In the genomic region with DNA sequence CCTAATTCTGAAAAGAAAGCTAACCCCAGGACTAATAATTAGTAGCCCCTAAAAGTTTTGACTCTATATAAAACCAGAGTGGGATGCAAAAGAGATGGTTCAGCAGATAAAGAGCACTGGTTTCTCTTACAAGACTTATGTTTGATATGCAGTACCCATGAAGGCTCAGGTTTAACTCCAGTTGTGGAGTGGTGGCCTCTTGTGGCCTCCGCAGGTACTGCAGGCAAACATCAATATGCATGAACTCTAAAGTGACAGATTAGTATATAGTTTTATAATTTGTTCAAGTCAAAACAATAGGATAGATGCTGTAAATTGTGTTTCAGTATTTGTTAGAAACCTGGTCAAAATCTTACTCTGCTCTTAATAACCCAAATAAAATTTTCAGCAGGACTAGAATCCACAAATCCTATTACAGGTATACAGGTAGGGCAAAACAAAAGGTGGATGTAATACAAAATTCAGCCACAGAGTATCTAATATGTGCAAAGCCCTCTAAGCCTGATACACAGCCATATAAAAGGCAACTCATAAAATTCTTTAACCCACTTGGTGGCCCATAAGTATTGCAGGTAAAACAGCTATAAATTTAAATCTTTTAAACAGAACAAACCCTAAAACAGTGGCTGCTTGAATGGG, we compare ENCODE assay signal across 9 mouse cellular contexts. TPM values are rescaled to one million over a fixed set of nuclear protein-coding genes. Genes with fewer than 3 reads are reported as not detected.
A peak's percentile ranks its signal among the peaks of the same experiment; 100 is the strongest.
DNase-seq lines count a peak whose midpoint lies in the region; ATAC-seq and TF ChIP-seq lines count a peak whose summit lies in the region.
"Had no signal": no experiment of that assay in that cellular context is flagged by ENCODE, and none has a peak within 500 bp of the region (broad histone marks: within the 10 kb centered on the region; RNA-seq: fewer than 3 reads in every experiment).

No protein-coding gene starts in this region.

- no peak overlapping the region for H3K4me2 ChIP-seq in hindbrain, embryonic 16.5 days (ENCODE audit: low read length)
- H3K4me2 ChIP-seq: embryonic facial prominence, embryonic 12.5 days had no signal

- H3K9me3 ChIP-seq in hindbrain, embryonic 10.5 days: no peaks in the 10 kb centered on the region
- no peaks in the 10 kb centered on the region for H3K9me3 ChIP-seq in hindbrain, embryonic 16.5 days (ENCODE audit: control insufficient read depth, low read length)
- H3K9me3 ChIP-seq: embryonic facial prominence, embryonic 12.5 days had no signal

- intact Hi-C loops in gastrocnemius, postnatal 36 days (cut with DNase I): no loop called here
- intact Hi-C loops in left cerebral cortex, adult 2 months (cut with DNase I): no loop called here

- CTCF ChIA-PET in Patski (lab: Charles Lee): interaction anchor here (1.1 to 1.2 kb wide), 3 partner anchors 10 to 18 kb away, joined by 3 to 4 read pairs (median 3); no protein-coding TSS in a partner anchor

- in situ Hi-C loops in Patski (cut with MboI; ENCODE audit: low pct_unique_long_range_greater_than_20kb): no loop called here

- no peak overlapping the region for H3K9ac ChIP-seq in hindbrain, embryonic 16.5 days (ENCODE audit: low read depth, low read length)
- H3K9ac ChIP-seq: embryonic facial prominence, embryonic 12.5 days had no signal

- POLR2A ChIA-PET in Patski (lab: Charles Lee): interaction anchor here (0.6 kb wide), 1 partner anchor 322 kb away, joined by 3 read pairs; no protein-coding TSS in a partner anchor

- peak; percentile 78 for TF ChIP-seq CTCF in Patski (IDR thresholded peaks at IDR 0.05)
- TF ChIP-seq CTCF in left cerebral cortex, adult 2 months (IDR thresholded peaks at IDR 0.05): peak; percentile 94

- peaks cover 23% of the 10 kb centered on the region for H3K4me1 ChIP-seq in hindbrain, embryonic 10.5 days (replicated peaks)
- peaks cover 18% of the 10 kb centered on the region for H3K4me1 ChIP-seq in hindbrain, embryonic 16.5 days (ENCODE audit: control insufficient read depth, insufficient read depth, low read depth, low read length)

- no peak overlapping the region for H3K4me3 ChIP-seq in hindbrain, embryonic 10.5 days
- H3K4me3 ChIP-seq in hindbrain, embryonic 16.5 days (ENCODE audit: low read length): no peak overlapping the region
- no peak overlapping the region for H3K4me3 ChIP-seq in left cerebral cortex, adult 2 months
- H3K4me3 ChIP-seq: embryonic facial prominence, embryonic 12.5 days had no signal

- no peak overlapping the region for H3K27ac ChIP-seq in hindbrain, embryonic 10.5 days
- H3K27ac ChIP-seq in hindbrain, embryonic 16.5 days (ENCODE audit: low read depth, low read length): no peak overlapping the region
- H3K27ac ChIP-seq in left cerebral cortex, adult 2 months: no peak overlapping the region
- H3K27ac ChIP-seq: embryonic facial prominence, embryonic 12.5 days had no signal

- 60% methylated on average over 1 of the region's 1 CpGs for WGBS in hindbrain, embryonic 10.5 days
- whole genome bisulfite sequencing in hindbrain, embryonic 16.5 days: 54% methylated on average over 1 of the region's 1 CpGs

- no peaks in the 10 kb centered on the region for H3K27me3 ChIP-seq in hindbrain, embryonic 10.5 days (ENCODE audit: insufficient read depth, poor library complexity, severe bottlenecking)
- no peaks in the 10 kb centered on the region for H3K27me3 ChIP-seq in hindbrain, embryonic 16.5 days (replicated peaks; ENCODE audit: control insufficient read depth, insufficient read depth, low read length)
- no peaks in the 10 kb centered on the region for H3K27me3 ChIP-seq in Patski
- H3K27me3 ChIP-seq: embryonic facial prominence, embryonic 12.5 days had no signal

- DNase-seq in hindbrain, embryonic 10.5 days (ENCODE audit: low spot score): peak; percentile 75
- no peak for DNase-seq in Patski (ENCODE audit: low read depth, low spot score)
- DNase-seq in gastrocnemius, postnatal 36 days: peak; percentile 32 to 57
- DNase-seq in left cerebral cortex, adult 2 months (ENCODE audit: extremely low spot score in 1 of 2, low spot score in 2 of 2): peak; percentile 51 to 63
- DNase-seq in spleen, adult 12 weeks (ENCODE audit: low spot score): peak; percentile 67

- peaks cover 89% of the 10 kb centered on the region for H3K36me3 ChIP-seq in hindbrain, embryonic 10.5 days
- peaks cover 32% of the 10 kb centered on the region for H3K36me3 ChIP-seq in hindbrain, embryonic 16.5 days (ENCODE audit: control insufficient read depth, insufficient read depth, low read length)

- no peak for ATAC-seq in hindbrain, embryonic 16.5 days
- ATAC-seq in Patski: no peak
- ATAC-seq in common myeloid progenitor, adult 5-6 weeks (replicated peaks; ENCODE audit: low read depth, poor library complexity, severe bottlenecking): peak; percentile 87
- peak; percentile 79 for ATAC-seq in megakaryocyte-erythroid progenitor cell, adult 5-6 weeks (replicated peaks; ENCODE audit: low FRiP score, low TSS enrichment, poor library complexity, severe bottlenecking)

RNA-seq across cellular contexts. Expression of a gene that starts 7.0 kb away (rescaled TPM):
- 31.1 and 42.1 TPM in 2 replicates for polyA plus RNA-seq in hindbrain, embryonic 10.5 days (2016; fragmentation: Nextera tagmentation; extraction: Ambion mirVana)
- polyA plus RNA-seq in hindbrain, embryonic 16.5 days (2015; fragmentation: Nextera tagmentation; extraction: Ambion mirVana): 17.0 and 22.2 TPM in 2 replicates
- polyA plus RNA-seq in Patski (2021): 157 TPM
- total RNA-seq in common myeloid progenitor, adult 5-6 weeks (2017): 213 and 320 TPM in 2 replicates
- 10 to 100 TPM; 24.7 to 29.1 TPM for total RNA-seq in gastrocnemius, postnatal 36 days (2021)
- 100 to 1,000 TPM in 1 of 2 experiments, 10 to 100 TPM in 1; 95.3 to 102 TPM for total RNA-seq in left cerebral cortex, adult 2 months (2021)
- total RNA-seq in megakaryocyte-erythroid progenitor cell, adult 5-6 weeks (2014; fragmentation: Nextera tagmentation): 209 and 268 TPM in 2 replicates
- 136 and 213 TPM in 2 replicates for total RNA-seq in megakaryocyte-erythroid progenitor cell, adult 5-6 weeks (2017)

RNA-seq across cellular contexts. Expression of a gene that starts 55.5 kb away (rescaled TPM):
- not detected in 2 replicates for polyA plus RNA-seq in hindbrain, embryonic 10.5 days (2016; fragmentation: Nextera tagmentation; extraction: Ambion mirVana)
- 0.63 and 0.97 TPM in 2 replicates for polyA plus RNA-seq in hindbrain, embryonic 16.5 days (2015; fragmentation: Nextera tagmentation; extraction: Ambion mirVana)
- 0.13 TPM for polyA plus RNA-seq in Patski (2021)
- 0.68 and 1.0 TPM in 2 replicates for total RNA-seq in common myeloid progenitor, adult 5-6 weeks (2017)
- not detected for total RNA-seq in gastrocnemius, postnatal 36 days (2021)
- 1 to 10 TPM; 2.2 to 3.0 TPM for total RNA-seq in left cerebral cortex, adult 2 months (2021)
- 1.3 and 1.6 TPM in 2 replicates for total RNA-seq in megakaryocyte-erythroid progenitor cell, adult 5-6 weeks (2014; fragmentation: Nextera tagmentation)
- total RNA-seq in megakaryocyte-erythroid progenitor cell, adult 5-6 weeks (2017): 0.34 and 0.70 TPM in 2 replicates

Comparison
In these comparisons a context has a peak if more than half of its experiments do, and no peak if none do; other contexts are left out.
1. ATAC-seq: peak in common myeloid progenitor, adult 5-6 weeks (single experiment) and megakaryocyte-erythroid progenitor cell, adult 5-6 weeks (single experiment); none in hindbrain, embryonic 16.5 days (single experiment) and Patski (single experiment).